Mouse (Mus musculus): ENCODE measurements around the gene Snorc.
A peak's percentile ranks its signal among the peaks of the same experiment; 100 is the strongest.
"Not testable (repeated sequence)": the region's sequence is repeated elsewhere in the genome, so short reads cannot be mapped to it uniquely, and the experiment has no call there.

The Snorc gene

DNA sequence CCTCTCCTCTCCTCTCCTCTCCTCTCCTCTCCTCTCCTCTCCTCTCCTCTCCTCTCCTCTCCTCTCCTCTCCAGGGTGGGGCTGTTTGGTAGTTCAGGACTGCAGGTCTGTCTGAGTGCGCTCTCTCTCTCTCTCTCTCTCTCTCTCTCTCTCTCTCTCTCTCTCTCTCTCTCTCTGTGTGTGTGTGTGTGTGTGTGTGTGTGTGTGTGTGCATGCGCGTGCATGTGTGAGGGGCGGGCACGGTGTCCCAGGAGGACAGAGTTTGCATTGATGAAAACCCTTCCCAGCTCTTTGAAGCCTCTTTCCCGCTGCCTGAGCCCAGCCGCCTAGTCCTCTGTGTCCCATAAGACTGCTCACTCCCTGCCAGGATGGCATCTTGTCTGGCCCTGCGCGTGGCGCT, at the start of gene Snorc:
Snorc (plus strand) TSS at position 301 of the 400 bp plus-strand sequence.
- DNase-seq = not testable (repeated sequence)

DNA sequence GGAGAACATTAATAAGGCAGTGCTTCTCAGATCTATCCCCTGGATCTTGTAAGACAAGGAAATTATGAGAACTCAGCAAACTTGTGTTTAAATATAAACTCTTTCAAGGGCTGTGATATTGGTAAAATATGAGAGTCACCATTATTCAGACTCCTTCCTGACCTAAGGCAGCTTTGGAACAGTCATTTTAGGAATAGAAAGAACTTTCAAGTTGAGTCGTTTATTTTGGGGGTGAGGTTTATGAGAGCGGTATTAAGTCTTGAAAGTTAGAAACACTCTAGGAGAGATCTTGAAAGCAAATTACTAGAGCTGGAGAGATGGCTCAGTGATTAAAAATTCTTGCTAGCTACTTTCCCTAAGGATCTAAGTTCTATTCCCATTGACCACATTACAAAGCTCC, 34.9 kb upstream of the Snorc start:
- DNase-seq = no peak

GRCm38 (mm10) chr1:87436583-87436982, 33.5 kb upstream of the Snorc start:
- DNase-seq = no peak

- DNase-seq = peak; percentile 88
These were observed 22.6 kb upstream of the Snorc start for GRCm38 (mm10) chr1:87447183-87448104.

GRCm38 (mm10) chr1:87449432-87449831, 20.6 kb upstream of the Snorc start:
- no peak for DNase-seq

- DNase-seq = no peak
These were observed 13.6 kb upstream of the Snorc start for GRCm38 (mm10) chr1:87456425-87456824.

- DNase-seq = no peak
These were observed 12.0 kb upstream of the Snorc start for GRCm38 (mm10) chr1:87458045-87458444.

GRCm38 (mm10) chr1:87459856-87460255, 10.2 kb upstream of the Snorc start:
- DNase-seq = not testable (repeated sequence)

DNA sequence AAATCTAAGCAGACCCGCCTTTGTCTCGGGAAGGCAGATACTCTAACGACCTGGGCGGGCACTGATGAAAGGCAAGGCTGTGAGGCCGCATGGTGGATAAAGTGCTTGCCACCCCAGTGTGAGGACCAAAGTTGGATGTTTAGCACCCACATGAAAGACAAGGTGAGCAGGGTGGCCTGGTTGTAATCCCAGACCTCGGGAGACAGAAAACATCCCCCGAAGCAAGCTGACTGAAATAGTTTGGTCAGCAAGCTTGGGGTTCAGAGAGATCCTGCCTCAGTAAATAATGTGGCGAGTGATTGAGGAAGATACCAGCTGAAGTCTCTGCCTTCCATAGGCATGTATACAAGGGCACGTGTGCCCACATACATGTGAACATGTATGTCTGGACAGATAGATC, 2.6 kb upstream of the Snorc start:
- DNase-seq = no peak

DNA sequence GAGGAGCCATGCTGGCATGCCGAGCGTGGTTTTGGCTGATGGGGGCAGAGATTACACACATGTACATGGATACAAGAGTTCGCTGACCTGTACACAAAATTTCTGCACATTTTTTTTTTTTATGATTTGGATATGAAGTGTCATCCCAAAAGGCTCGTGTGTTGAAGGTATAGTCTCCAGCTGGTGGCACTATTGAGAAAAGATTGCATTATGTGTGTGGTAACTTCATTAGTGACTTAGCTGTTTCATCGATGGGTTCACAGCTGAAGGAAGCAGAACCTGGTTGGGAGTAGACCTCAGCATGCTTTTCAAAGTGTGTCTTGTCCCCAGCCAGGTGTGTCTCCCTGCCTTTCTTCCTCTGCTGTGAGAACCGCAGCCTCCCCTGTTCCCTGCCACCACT, 1.8 kb upstream of the Snorc start:
- no peak for DNase-seq

DNA sequence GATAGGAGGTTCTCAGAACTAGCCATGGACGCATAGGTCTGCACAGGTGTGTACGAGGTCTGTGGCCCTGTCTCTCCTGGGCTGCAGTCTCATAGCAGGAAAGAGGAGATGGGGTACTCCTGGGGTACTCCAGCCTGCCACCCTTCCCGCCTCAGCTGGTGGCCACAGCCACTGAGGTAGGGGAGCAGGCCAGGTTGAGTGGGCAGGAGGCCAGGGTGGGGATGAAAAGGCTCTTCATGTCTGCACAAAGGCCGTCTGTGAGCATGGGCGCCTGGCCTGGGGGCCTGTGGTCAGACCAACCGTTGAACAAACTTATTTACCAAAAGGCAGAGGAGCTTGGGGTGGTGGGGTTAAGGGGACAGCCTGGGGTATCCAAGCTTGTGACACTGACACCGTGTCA, 1.8 kb downstream of the Snorc start:
- no peak for DNase-seq

DNA sequence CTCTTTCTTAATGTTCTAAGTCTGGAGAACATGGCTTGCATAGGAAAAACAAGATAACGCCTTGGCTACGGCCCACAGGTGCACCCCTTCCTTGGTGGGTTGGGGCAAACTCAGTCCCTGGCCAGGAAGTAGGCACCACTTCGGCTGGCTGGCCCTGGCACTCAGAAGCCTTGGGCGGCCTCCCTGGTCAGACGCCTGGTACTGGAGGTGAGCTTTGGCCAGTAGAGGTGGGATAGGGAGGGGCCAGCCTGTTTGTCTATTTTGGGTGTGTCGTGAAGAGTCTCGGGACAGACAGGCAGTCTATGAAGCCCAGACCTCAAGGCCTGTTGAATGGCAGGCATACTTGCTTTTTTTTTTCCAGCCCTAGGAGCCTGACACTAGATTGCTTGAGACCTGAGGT, 2.5 kb downstream of the Snorc start:
- no peak for DNase-seq

DNA sequence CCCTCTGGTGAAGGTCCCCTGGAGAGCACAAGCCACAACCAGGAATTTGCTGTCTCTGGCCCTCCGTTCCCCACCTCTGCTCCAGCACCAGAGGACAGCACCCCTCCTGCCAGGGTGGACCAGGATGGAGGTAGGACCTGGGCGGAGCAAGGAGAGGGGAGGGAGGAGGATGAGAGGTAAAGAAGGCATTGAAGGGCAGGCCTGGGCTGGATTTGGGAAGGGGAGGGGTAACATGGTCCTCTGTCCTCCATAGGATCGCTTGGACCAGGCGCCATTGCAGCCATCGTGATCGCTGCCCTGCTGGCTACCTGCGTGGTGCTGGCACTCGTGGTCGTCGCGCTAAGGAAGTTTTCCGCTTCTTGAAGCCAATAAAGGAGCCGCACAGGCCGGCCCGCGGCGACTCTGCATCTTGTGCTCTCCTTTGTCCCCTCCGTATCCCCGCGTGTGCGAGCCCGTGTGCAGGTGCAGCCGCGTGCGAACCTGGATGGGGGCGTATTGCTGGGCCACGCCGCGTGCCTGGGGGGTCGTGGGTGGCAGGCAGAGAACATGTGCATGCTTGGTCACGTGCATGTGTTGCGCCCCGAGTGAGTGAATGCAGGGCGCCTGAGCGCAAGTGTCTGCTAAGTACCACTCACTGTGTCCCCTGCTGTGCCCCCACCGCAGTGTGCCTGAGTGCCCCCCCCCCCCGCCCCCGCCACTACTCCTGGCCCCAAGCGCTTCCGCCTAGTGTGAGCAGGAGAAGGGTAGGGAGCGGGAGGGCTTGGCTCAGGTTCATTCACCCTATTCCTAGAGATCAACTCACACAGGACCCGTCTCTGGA, 5.2 kb downstream of the Snorc start:
- DNase-seq = peak; percentile 48

- DNase-seq = no peak
These were observed 12.5 kb downstream of the Snorc start for GRCm38 (mm10) chr1:87482546-87482945.

DNA sequence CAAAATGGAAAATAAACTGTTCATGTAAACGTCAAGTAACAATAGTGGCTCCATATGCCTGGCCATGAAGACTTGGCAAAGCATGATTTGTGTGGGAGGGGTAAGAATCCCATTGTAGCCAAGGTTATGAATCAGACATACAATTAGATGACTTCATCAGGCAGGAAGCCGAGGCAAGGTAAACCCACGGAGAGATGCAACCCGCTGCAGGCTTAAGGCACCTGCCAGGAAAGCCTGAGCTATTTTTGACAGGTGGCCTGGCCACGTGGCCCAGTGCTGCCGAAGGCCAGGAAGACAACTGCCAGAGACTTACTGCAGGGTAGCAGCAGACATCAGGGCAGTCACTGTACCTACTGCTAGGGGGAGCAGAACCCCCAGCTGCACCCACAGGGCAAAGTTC, 16.3 kb downstream of the Snorc start:
- DNase-seq = no peak

DNA sequence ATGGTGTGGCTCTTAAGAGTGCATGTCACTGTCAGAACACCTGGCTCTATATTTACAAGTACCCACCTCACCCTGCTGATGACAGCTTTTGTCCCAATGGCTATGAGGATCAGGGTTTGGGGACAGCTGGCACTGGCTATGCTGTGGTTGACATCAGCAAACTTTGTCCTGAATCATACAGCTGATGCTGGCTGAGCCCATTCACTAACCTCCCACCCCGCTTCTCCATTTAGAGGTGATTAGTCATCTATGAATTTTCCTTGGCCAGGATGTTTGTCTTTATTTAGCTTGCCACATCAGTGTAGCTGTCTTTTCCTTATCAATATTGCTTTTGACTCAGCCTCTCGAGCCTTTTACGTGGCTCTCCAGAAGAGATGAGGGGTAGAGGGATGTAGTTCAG, 22.2 kb downstream of the Snorc start:
- no peak for DNase-seq

DNA sequence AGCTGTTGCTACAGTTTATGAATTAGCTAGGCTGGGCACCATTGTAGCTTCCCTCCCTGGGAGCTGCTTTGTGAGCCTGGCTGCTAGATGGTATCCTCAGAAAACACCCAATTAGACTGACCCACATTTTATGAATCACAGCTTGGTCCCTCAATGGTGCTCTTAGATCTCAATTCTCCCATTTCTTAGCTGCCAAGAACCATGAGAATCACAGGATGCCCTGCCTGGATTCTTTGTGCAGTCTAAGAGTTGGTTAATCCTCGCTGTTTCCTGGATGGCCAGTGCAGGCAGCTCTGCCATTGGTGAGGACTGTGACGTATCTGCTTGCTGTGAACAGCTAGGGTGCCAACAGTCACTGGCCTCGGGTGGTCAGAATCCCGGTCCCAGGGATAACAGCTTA, 23.5 kb downstream of the Snorc start:
- no peak for DNase-seq

- no peak for DNase-seq
These were observed 35.5 kb downstream of the Snorc start for GRCm38 (mm10) chr1:87505524-87505923.

GRCm38 (mm10) chr1:87507857-87508256, 37.8 kb downstream of the Snorc start:
- no peak for DNase-seq

GRCm38 (mm10) chr1:87508591-87509560, 38.8 kb downstream of the Snorc start:
- DNase-seq = no peak

DNA sequence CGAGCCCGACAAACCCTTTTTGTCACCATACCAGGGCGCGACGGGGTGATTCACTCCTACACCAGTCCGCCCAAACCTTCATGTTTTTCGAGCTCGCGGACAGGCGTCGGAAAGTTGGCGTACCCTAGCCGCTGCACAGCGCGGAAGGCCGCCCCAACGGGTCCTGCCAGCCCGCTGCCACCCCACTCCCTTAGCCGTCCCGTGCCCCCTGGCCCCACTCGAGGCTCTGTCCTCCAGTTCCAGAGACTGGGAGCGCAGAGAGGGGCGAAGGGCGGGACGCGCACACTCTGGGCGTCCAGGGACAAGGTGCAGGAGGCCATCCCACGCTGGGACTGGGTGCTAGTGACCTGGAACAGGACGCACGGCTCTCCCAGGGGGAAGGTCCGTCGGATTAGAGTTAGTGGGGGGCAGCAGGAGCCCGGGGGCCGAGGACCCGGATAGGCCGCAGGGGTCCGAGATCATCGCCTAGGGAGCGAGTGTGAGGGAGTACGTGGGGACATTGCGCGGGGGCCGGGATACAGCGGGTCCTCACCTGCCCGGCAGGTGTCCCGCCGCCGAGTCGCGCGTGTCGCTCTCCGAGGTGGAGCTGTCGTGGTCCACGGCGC, 39.6 kb downstream of the Snorc start, which contains the start of gene Neu2:
Neu2 (plus strand) TSS at position 329 of the 605 bp plus-strand sequence.
- peak; percentile 34 for DNase-seq

- DNase-seq = peak; percentile 81
These were observed 40.2 kb downstream of the Snorc start for GRCm38 (mm10) chr1:87510166-87510691.

All from right cerebral cortex, postnatal 4 days (tissue).